Mouse (Mus musculus) E14TG2a.4 (cell line): ENCODE measurements at regions not wholly inside any gene's neighbourhood (a gene's known extent, or its start where the extent isn't known, plus 50 kb on each side); places are given as distances from the start of the nearest gene placed in this dataset.

Source experiments
- CTCF ChIP-seq: conservative IDR thresholded peaks from 2 replicates; pipeline ENCODE4 v1.5.1; 2014; ENCODE audit warnings: low read length
- POU5F1 ChIP-seq: IDR thresholded peaks from 2 replicates; pipeline ENCODE4 v1.6.1; 2014; ENCODE audit warnings: low read length, borderline replicate concordance

GRCm38 (mm10) chr6:53154621-53155020, 86.2 kb upstream of the Jazf1 start:
- TF ChIP-seq CTCF (no peak), POU5F1 (no peak)
